Mouse (Mus musculus): ENCODE data around the gene D130052B06Rik. TPM values are rescaled to one million over a fixed set of nuclear protein-coding genes. Genes with fewer than 3 reads are reported as not detected.
A peak's percentile ranks its signal among the peaks of the same experiment; 100 is the strongest.

Gene D130052B06Rik
- polyA plus RNA-seq, 1 experiment from 2014 or later: not detected

GRCm38 (mm10) chr11:33603174-33603573 is 4.1 kb downstream of the D130052B06Rik start:
- Histone ChIP-seq H3K9ac (no peak overlapping the region), H3K27me3 (no peaks in the 10 kb centered on the region), H3K4me2 (replicated peaks) (no peak overlapping the region), H3K4me1 (peaks cover 8% of the 10 kb centered on the region; the same call in 1 of the 2 replicates), H3K36me3 (no peaks in the 10 kb centered on the region), H3K9me3 (replicated peaks) (no peaks in the 10 kb centered on the region), H3K4me3 (replicated peaks) (no peak overlapping the region), H3K27ac (replicated peaks) (no peak overlapping the region)
- ATAC-seq (ENCODE audit: insufficient number of reproducible peaks, low FRiP score, low TSS enrichment, low read depth): no peak
- whole genome bisulfite sequencing: 67% methylated on average over 2 of the region's 2 CpGs

- peak; percentile 70; the same call in 1 of the 2 replicates for ATAC-seq (ENCODE audit: insufficient number of reproducible peaks, low FRiP score, low TSS enrichment, low read depth)
- Histone ChIP-seq H3K27ac (replicated peaks) (no peak overlapping the region), H3K36me3 (no peaks in the 10 kb centered on the region), H3K9ac (no peak overlapping the region), H3K4me3 (replicated peaks) (no peak overlapping the region), H3K27me3 (no peaks in the 10 kb centered on the region), H3K4me1 (peaks cover 8% of the 10 kb centered on the region; the same call in 1 of the 2 replicates), H3K9me3 (replicated peaks) (no peaks in the 10 kb centered on the region), H3K4me2 (replicated peaks) (no peak overlapping the region)
- WGBS: 3% methylated on average over 3 of the region's 3 CpGs
Observed at GRCm38 (mm10) chr11:33607784-33608183, 8.7 kb downstream of the D130052B06Rik start.

- Histone ChIP-seq H3K4me2 (replicated peaks) (no peak overlapping the region), H3K27ac (replicated peaks) (no peak overlapping the region), H3K27me3 (peaks cover 9% of the 10 kb centered on the region; the same call in 1 of the 2 replicates), H3K4me3 (replicated peaks) (no peak overlapping the region), H3K9me3 (replicated peaks) (no peaks in the 10 kb centered on the region), H3K4me1 (no peaks in the 10 kb centered on the region), H3K36me3 (no peaks in the 10 kb centered on the region), H3K9ac (no peak overlapping the region)
- no peak; the same call in 1 of the 2 replicates for ATAC-seq (ENCODE audit: insufficient number of reproducible peaks, low FRiP score, low TSS enrichment, low read depth)
- WGBS: 5% methylated on average over 15 of the region's 15 CpGs
Observed at GRCm38 (mm10) chr11:33614218-33614617, 15.1 kb downstream of the D130052B06Rik start.

GRCm38 (mm10) chr11:33627136-33627742 is 28.1 kb downstream of the D130052B06Rik start:
- Histone ChIP-seq H3K27ac (replicated peaks) (no peak overlapping the region), H3K4me2 (replicated peaks) (no peak overlapping the region), H3K4me3 (replicated peaks) (no peak overlapping the region), H3K4me1 (no peaks in the 10 kb centered on the region), H3K9ac (no peak overlapping the region), H3K9me3 (replicated peaks) (no peaks in the 10 kb centered on the region), H3K27me3 (no peaks in the 10 kb centered on the region), H3K36me3 (no peaks in the 10 kb centered on the region)
- WGBS: 81% methylated on average over 4 of the region's 4 CpGs
- no peak for ATAC-seq (ENCODE audit: insufficient number of reproducible peaks, low FRiP score, low TSS enrichment, low read depth)

- Histone ChIP-seq H3K4me1 (no peaks in the 10 kb centered on the region), H3K27me3 (no peaks in the 10 kb centered on the region), H3K4me2 (replicated peaks) (no peak overlapping the region), H3K4me3 (replicated peaks) (no peak overlapping the region), H3K9me3 (replicated peaks) (no peaks in the 10 kb centered on the region), H3K27ac (replicated peaks) (no peak overlapping the region), H3K36me3 (no peaks in the 10 kb centered on the region), H3K9ac (no peak overlapping the region)
- no peak for ATAC-seq (ENCODE audit: insufficient number of reproducible peaks, low FRiP score, low TSS enrichment, low read depth)
- 95% methylated on average over 2 of the region's 2 CpGs for WGBS
Observed at GRCm38 (mm10) chr11:33637107-33637506, 38.0 kb downstream of the D130052B06Rik start.

- Histone ChIP-seq H3K4me2 (replicated peaks) (no peak overlapping the region), H3K4me3 (replicated peaks) (no peak overlapping the region), H3K27ac (replicated peaks) (no peak overlapping the region), H3K9me3 (replicated peaks) (no peaks in the 10 kb centered on the region), H3K27me3 (no peaks in the 10 kb centered on the region), H3K36me3 (no peaks in the 10 kb centered on the region), H3K9ac (no peak overlapping the region), H3K4me1 (no peaks in the 10 kb centered on the region)
- no peak for ATAC-seq (ENCODE audit: insufficient number of reproducible peaks, low FRiP score, low TSS enrichment, low read depth)
- 56% methylated on average over 2 of the region's 2 CpGs for WGBS
Observed at GRCm38 (mm10) chr11:33649358-33649757, 50.3 kb downstream of the D130052B06Rik start.

- no peak overlapping the region for H3K4me3 ChIP-seq (replicated peaks)
- no peaks in the 10 kb centered on the region for H3K36me3 ChIP-seq
- H3K27ac ChIP-seq (replicated peaks): no peak overlapping the region
- 63% methylated on average over 2 of the region's 2 CpGs for WGBS
- no peak overlapping the region for H3K4me2 ChIP-seq (replicated peaks)
- no peaks in the 10 kb centered on the region for H3K4me1 ChIP-seq
- H3K9ac ChIP-seq: no peak overlapping the region
- no peaks in the 10 kb centered on the region for H3K9me3 ChIP-seq (replicated peaks)
- H3K27me3 ChIP-seq: no peaks in the 10 kb centered on the region
- ATAC-seq (ENCODE audit: insufficient number of reproducible peaks, low FRiP score, low TSS enrichment, low read depth): no peak
Observed at GRCm38 (mm10) chr11:33654485-33654884, 55.4 kb downstream of the D130052B06Rik start.

GRCm38 (mm10) chr11:33655221-33655620 is 56.1 kb downstream of the D130052B06Rik start:
- H3K4me3 ChIP-seq (replicated peaks): no peak overlapping the region
- no peak overlapping the region for H3K9ac ChIP-seq
- ATAC-seq (ENCODE audit: insufficient number of reproducible peaks, low FRiP score, low TSS enrichment, low read depth): no peak
- no peaks in the 10 kb centered on the region for H3K9me3 ChIP-seq (replicated peaks)
- no peak overlapping the region for H3K4me2 ChIP-seq (replicated peaks)
- H3K4me1 ChIP-seq: no peaks in the 10 kb centered on the region
- no peak overlapping the region for H3K27ac ChIP-seq (replicated peaks)
- H3K27me3 ChIP-seq: no peaks in the 10 kb centered on the region
- 69% methylated on average over 3 of the region's 3 CpGs for WGBS
- H3K36me3 ChIP-seq: no peaks in the 10 kb centered on the region

- H3K4me3 ChIP-seq (replicated peaks): no peak overlapping the region
- H3K4me1 ChIP-seq: no peaks in the 10 kb centered on the region
- H3K9ac ChIP-seq: no peak overlapping the region
- H3K27ac ChIP-seq (replicated peaks): no peak overlapping the region
- no peaks in the 10 kb centered on the region for H3K36me3 ChIP-seq
- ATAC-seq (ENCODE audit: insufficient number of reproducible peaks, low FRiP score, low TSS enrichment, low read depth): no peak
- H3K4me2 ChIP-seq (replicated peaks): no peak overlapping the region
- WGBS: 50% methylated on average over 7 of the region's 7 CpGs
- no peaks in the 10 kb centered on the region for H3K27me3 ChIP-seq
- H3K9me3 ChIP-seq (replicated peaks): no peaks in the 10 kb centered on the region
Observed at GRCm38 (mm10) chr11:33655861-33656593, 56.9 kb downstream of the D130052B06Rik start.

GRCm38 (mm10) chr11:33660016-33660913 is 61.2 kb downstream of the D130052B06Rik start:
- H3K9ac ChIP-seq: no peak overlapping the region
- 68% methylated on average over 13 of the region's 13 CpGs for WGBS
- no peaks in the 10 kb centered on the region for H3K9me3 ChIP-seq (replicated peaks)
- H3K4me1 ChIP-seq: no peaks in the 10 kb centered on the region
- no peaks in the 10 kb centered on the region for H3K27me3 ChIP-seq
- no peaks in the 10 kb centered on the region for H3K36me3 ChIP-seq
- H3K4me2 ChIP-seq (replicated peaks): no peak overlapping the region
- no peak overlapping the region for H3K4me3 ChIP-seq (replicated peaks)
- H3K27ac ChIP-seq (replicated peaks): no peak overlapping the region
- no peak for ATAC-seq (ENCODE audit: insufficient number of reproducible peaks, low FRiP score, low TSS enrichment, low read depth)

GRCm38 (mm10) chr11:33663599-33663998 is 64.5 kb downstream of the D130052B06Rik start:
- H3K4me3 ChIP-seq (replicated peaks): no peak overlapping the region
- H3K36me3 ChIP-seq: no peaks in the 10 kb centered on the region
- no peaks in the 10 kb centered on the region for H3K27me3 ChIP-seq
- H3K4me1 ChIP-seq: no peaks in the 10 kb centered on the region
- no peak for ATAC-seq (ENCODE audit: insufficient number of reproducible peaks, low FRiP score, low TSS enrichment, low read depth)
- WGBS: 92% methylated on average over 2 of the region's 2 CpGs
- no peak overlapping the region for H3K27ac ChIP-seq (replicated peaks)
- H3K4me2 ChIP-seq (replicated peaks): no peak overlapping the region
- H3K9me3 ChIP-seq (replicated peaks): no peaks in the 10 kb centered on the region
- no peak overlapping the region for H3K9ac ChIP-seq

Data from embryonic facial prominence, embryonic 15.5 days (tissue).